Mouse (Mus musculus): ENCODE data around the gene Pomt1.

DNA sequence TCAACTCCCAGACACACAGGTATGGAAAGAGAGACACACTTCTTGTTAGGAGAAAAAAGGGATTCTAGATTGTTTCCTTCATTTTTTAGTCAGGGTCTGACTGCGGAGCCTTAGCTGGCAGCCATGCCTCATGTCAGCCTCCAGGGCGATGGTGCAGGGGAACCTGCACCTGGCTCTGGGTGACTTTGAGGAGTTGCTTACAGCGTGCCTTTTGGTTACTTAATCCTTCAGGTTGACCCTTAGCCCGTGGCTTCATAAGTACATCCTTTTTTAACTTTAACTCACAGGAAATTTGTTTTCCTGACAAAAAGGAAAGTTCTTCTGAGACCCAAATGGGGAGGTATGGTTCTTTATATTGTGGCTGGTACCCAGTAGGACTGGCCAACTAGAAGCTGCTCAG, 6.6 kb downstream of the Pomt1 start:
- no peak for TF ChIP-seq POLR2A (IDR thresholded peaks at IDR 0.05; ENCODE audit: insufficient read depth, low read depth, low read length)
- no peak for TF ChIP-seq CTCF (IDR thresholded peaks at IDR 0.05; ENCODE audit: insufficient read depth, low read depth, low read length)

Data from olfactory bulb, adult 2 months (tissue).